Mouse (Mus musculus) liver, embryonic 14.5 days (tissue): ENCODE measurements around the gene Pak1ip1.

ENCODE experiments used
- CTCF ChIP-seq: IDR thresholded peaks from 2 replicates; pipeline ENCODE4 v1.5.1; 2016; ENCODE audit warnings: antibody characterized with exemption, low read depth, control low read depth
- EP300 ChIP-seq: IDR thresholded peaks from 2 replicates; pipeline ENCODE4 v1.6.1; 2016; ENCODE audit warnings: antibody characterized with exemption, low read depth

DNA sequence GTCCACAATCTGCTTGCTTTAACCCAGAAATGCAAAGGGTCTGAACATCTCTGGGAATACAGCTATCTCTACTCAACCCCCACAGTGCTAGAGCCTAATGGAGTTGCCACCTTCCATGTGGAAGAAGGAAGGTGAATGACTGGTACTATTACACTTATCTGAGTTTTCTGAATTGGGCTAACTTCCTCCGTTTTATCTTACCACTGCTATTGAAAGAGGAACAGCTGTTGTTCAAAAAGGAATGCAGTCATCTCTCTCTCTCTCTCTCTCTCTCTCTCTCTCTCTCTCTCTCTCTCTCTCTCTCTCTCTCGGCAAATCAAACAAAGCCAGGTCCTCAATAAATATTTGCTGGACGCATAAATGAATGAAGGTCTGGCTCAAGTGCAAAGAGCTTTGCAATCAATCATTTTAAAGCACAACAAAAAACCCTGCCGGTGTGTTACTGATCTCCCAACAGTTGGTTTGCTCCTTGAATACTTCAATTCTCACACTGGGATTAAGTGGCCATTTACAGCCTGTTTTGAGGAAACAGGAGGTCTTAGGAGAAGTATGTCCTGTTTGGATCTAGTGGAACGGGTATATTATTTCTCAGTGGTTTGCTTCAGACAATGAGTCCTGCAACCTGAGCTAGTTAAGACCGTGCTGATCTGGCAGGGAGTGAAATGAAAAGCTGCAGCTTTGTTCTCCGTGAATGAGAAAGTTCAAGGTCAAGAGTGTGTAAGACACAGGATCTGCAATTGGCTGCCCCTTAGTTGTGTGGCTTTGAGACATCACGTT is 6.1 kb upstream of the Pak1ip1 start:
- TF ChIP-seq CTCF (no peak), EP300 (no peak)
